Mouse (Mus musculus) liver, embryonic 14.5 days (tissue): ENCODE measurements at regions not wholly inside any gene's neighbourhood (a gene's known extent, or its start where the extent isn't known, plus 50 kb on each side); places are given as distances from the start of the nearest gene placed in this dataset.
A peak's percentile ranks its signal among the peaks of the same experiment; 100 is the strongest.

ENCODE experiments used
- ATAC-seq: fragments of 200-750 bp; cut with Nextera tagmentation; 2 replicates; pipeline ENCODE4 v1.8.0; 2017; ENCODE audit warnings: moderate number of reproducible peaks, mild to moderate bottlenecking, moderate library complexity; ENCODE audit not compliant: insufficient read depth
- DNase-seq, 3 experiments: peaks; one replicate each; pipeline ENCODE4 v3.0.0-alpha.2; 2012 to 2013; ENCODE audit warnings: low read depth in 3 of 3, low spot score in 3 of 3
- H3K27ac ChIP-seq: fragments of 300-500 bp; sonication (generic); 2 replicates; pipeline ENCODE4 v1.5.1; 2014; ENCODE audit warnings: moderate library complexity, mild to moderate bottlenecking, control low read depth, inconsistent platforms
- H3K27me3 ChIP-seq: fragments of 300-500 bp; sonication (generic); 2 replicates; pipeline ENCODE4 v1.6.1; 2014; ENCODE audit warnings: mild to moderate bottlenecking, low read length, moderate library complexity; ENCODE audit not compliant: control insufficient read depth, insufficient read depth
- H3K36me3 ChIP-seq: fragments of 300-500 bp; sonication (generic); replicated peaks from 2 replicates; pipeline ENCODE4 v1.6.1; 2014; ENCODE audit warnings: low read depth; ENCODE audit not compliant: control insufficient read depth, insufficient read depth
- H3K4me1 ChIP-seq, 2 experiments: fragments of 200-500 bp in 1 of 2; fragments of 300-500 bp in 1 of 2; sonication (generic) in 1 of 2; replicated peaks; 2 replicates each; pipeline ENCODE4 v1.6.1; 2012 to 2014; ENCODE audit warnings: antibody characterized with exemption in 1 of 2, inconsistent platforms in 1 of 2, low read length in 1 of 2; ENCODE audit not compliant: control insufficient read depth in 2 of 2, insufficient read depth in 2 of 2
- H3K4me2 ChIP-seq: fragments of 300-500 bp; sonication (generic); 2 replicates; pipeline ENCODE4 v1.6.1; 2014; ENCODE audit warnings: low read depth, mild to moderate bottlenecking, control low read depth, moderate library complexity
- H3K4me3 ChIP-seq, 2 experiments: fragments of 200-500 bp in 1 of 2; fragments of 300-500 bp in 1 of 2; sonication (generic) in 1 of 2; 2 replicates each; pipeline ENCODE4 v1.5.1; 2012 to 2014; ENCODE audit warnings: low read depth in 2 of 2, low read length in 2 of 2, mild to moderate bottlenecking in 2 of 2, control low read depth in 1 of 2, inconsistent platforms in 1 of 2, moderate library complexity in 1 of 2; ENCODE audit not compliant: insufficient read depth in 1 of 2
- H3K9ac ChIP-seq: fragments of 300-500 bp; sonication (generic); replicated peaks from 2 replicates; pipeline ENCODE4 v1.6.1; 2014; ENCODE audit warnings: mild to moderate bottlenecking, control low read depth, moderate library complexity
- H3K9me3 ChIP-seq: fragments of 300-500 bp; sonication (generic); 2 replicates; pipeline ENCODE4 v1.6.1; 2016; ENCODE audit warnings: low read length, mixed read lengths; ENCODE audit not compliant: control insufficient read depth
- CTCF ChIP-seq: IDR thresholded peaks from 2 replicates; pipeline ENCODE4 v1.5.1; 2016; ENCODE audit warnings: antibody characterized with exemption, low read depth, control low read depth
- EP300 ChIP-seq: IDR thresholded peaks from 2 replicates; pipeline ENCODE4 v1.6.1; 2016; ENCODE audit warnings: antibody characterized with exemption, low read depth
- WGBS: fragments of 180-500 bp; shearing (Covaris S2); extraction: QIAGEN DNeasy Blood & Tissue Kit; methylation state at CpG from one replicate; pipeline ENCODE4 v1.1.7; 2014; ENCODE audit not compliant: insufficient replicate concordance; 5-methylcytosine and 5-hydroxymethylcytosine counted together

GRCm38 (mm10) chr1:43385008-43385407 is 59.4 kb upstream of the Nck2 start:
- ATAC-seq (peak; percentile 79), DNase-seq (peak in 1 of 3 experiments; percentile 15)
- TF ChIP-seq CTCF (no peak), EP300 (peak; percentile 40; the same call in 1 of the 2 replicates)

DNA sequence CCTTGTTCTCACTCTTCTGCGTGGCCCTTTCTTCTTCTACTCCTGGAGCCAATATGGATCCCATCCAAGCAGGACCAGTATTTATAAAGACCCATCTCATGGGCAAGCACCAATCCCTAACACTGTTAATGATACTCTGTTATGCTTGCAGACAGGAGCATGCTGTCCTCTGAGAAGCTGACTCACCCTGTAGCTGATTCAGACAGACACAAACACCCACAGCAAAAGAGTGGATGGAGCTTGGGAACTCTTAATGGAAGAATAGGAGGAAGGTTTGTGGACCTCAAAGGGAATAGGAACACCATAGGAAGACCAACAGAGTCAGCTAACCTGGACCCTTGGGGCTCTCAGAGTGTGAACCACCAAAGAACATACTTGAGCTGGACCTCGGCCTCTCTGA is 50.3 kb upstream of the Nck2 start:
- H3K27ac ChIP-seq = no peak overlapping the region
- H3K9me3 ChIP-seq = no peaks in the 10 kb centered on the region
- no peak overlapping the region for H3K4me2 ChIP-seq
- ATAC-seq = no peak
- 76% methylated on average over 2 of the region's 2 CpGs for WGBS
- no peak for DNase-seq
- no peak overlapping the region for H3K9ac ChIP-seq
- H3K36me3 ChIP-seq = no peaks in the 10 kb centered on the region
- H3K4me3 ChIP-seq = no peak overlapping the region
- no peak for TF ChIP-seq CTCF
- TF ChIP-seq EP300 = no peak
- no peaks in the 10 kb centered on the region for H3K27me3 ChIP-seq
- H3K4me1 ChIP-seq = peaks cover 2 to 4% of the 10 kb centered on the region in 2 experiments; a peak in 3 of 4 replicates

More at GRCm38 (mm10) chr1:43385008-43385407, 59.4 kb upstream of the Nck2 start:
- no peak overlapping the region for H3K9ac ChIP-seq
- H3K27me3 ChIP-seq = no peaks in the 10 kb centered on the region
- peaks cover 7 to 8% of the 10 kb centered on the region in 2 experiments for H3K4me1 ChIP-seq
- no peaks in the 10 kb centered on the region for H3K36me3 ChIP-seq
- peak overlapping the region; percentile 2; the same call in 1 of the 2 replicates for H3K4me2 ChIP-seq
- H3K4me3 ChIP-seq = no peak overlapping the region
- H3K27ac ChIP-seq = no peak overlapping the region
- no peaks in the 10 kb centered on the region for H3K9me3 ChIP-seq
